Mouse (Mus musculus): ENCODE results near the gene Becn1.

The Becn1 gene

GRCm38 (mm10) chr11:101269577-101270116 is 32.4 kb downstream of the Becn1 start:
- peak; percentile 55 for DNase-seq (ENCODE audit: low spot score)

- DNase-seq (ENCODE audit: low spot score), result no peak
Measured at GRCm38 (mm10) chr11:101265906-101266305, 36.2 kb downstream of the Becn1 start.

GRCm38 (mm10) chr11:101264954-101265471 is 37.1 kb downstream of the Becn1 start:
- DNase-seq (ENCODE audit: low spot score), result no peak

GRCm38 (mm10) chr11:101263989-101264280 is 38.2 kb downstream of the Becn1 start:
- no peak for DNase-seq (ENCODE audit: low spot score)

GRCm38 (mm10) chr11:101263138-101263988 is 38.7 kb downstream of the Becn1 start:
- DNase-seq (ENCODE audit: low spot score), result no peak

- DNase-seq (ENCODE audit: low spot score), result no peak
Measured at GRCm38 (mm10) chr11:101262272-101262967, 39.7 kb downstream of the Becn1 start.

GRCm38 (mm10) chr11:101260826-101261380 is 41.2 kb downstream of the Becn1 start:
- DNase-seq (ENCODE audit: low spot score), result no peak

GRCm38 (mm10) chr11:101259948-101260825 is 41.9 kb downstream of the Becn1 start, which contains the start of gene Wnk4:
TSS of gene Wnk4 (plus strand) at chr11:101260567.
- peak; percentile 69 for DNase-seq (ENCODE audit: low spot score)

GRCm38 (mm10) chr11:101259261-101259712 is 42.8 kb downstream of the Becn1 start:
- no peak for DNase-seq (ENCODE audit: low spot score)

- no peak for DNase-seq (ENCODE audit: low spot score)
Measured at GRCm38 (mm10) chr11:101255826-101256775, 46.0 kb downstream of the Becn1 start.

- DNase-seq (ENCODE audit: low spot score), result peak; percentile 89
Measured at GRCm38 (mm10) chr11:101253613-101254389, 48.3 kb downstream of the Becn1 start, which contains the start of gene Vps25. TSS of gene Vps25 (plus strand) at chr11:101253707.

- DNase-seq (ENCODE audit: low spot score), result no peak
Measured at GRCm38 (mm10) chr11:101252941-101253340, 49.1 kb downstream of the Becn1 start.

GRCm38 (mm10) chr11:101251031-101251430 is 51.1 kb downstream of the Becn1 start:
- no peak for DNase-seq (ENCODE audit: low spot score)

GRCm38 (mm10) chr11:101248258-101248994 is 53.7 kb downstream of the Becn1 start:
- DNase-seq (ENCODE audit: low spot score), result peak; percentile 84

GRCm38 (mm10) chr11:101247521-101248030 is 54.5 kb downstream of the Becn1 start:
- DNase-seq (ENCODE audit: low spot score), result no peak

GRCm38 (mm10) chr11:101246702-101247012 is 55.4 kb downstream of the Becn1 start:
- no peak for DNase-seq (ENCODE audit: low spot score)

GRCm38 (mm10) chr11:101245855-101246701 is 56.0 kb downstream of the Becn1 start, which contains the start of gene Ramp2:
TSS of gene Ramp2 (plus strand) at chr11:101246028.
- peak; percentile 49 for DNase-seq (ENCODE audit: low spot score)

Data from retina, embryonic 14.5 days (tissue).